Mouse (Mus musculus): Measurements from ENCODE around the gene Gm29423. TPM values are rescaled to one million over a fixed set of nuclear protein-coding genes. Genes with fewer than 3 reads are reported as not detected.
"Not testable (repeated sequence)": the region's sequence is repeated elsewhere in the genome, so short reads cannot be mapped to it uniquely, and the experiment has no call there.

The Gm29423 gene
- not detected in 2 replicates for polyA plus RNA-seq (2016; fragmentation: Nextera tagmentation; extraction: Ambion mirVana)

GRCm38 (mm10) chrY:70303187-70303586 is at the start of gene Gm29423, which contains the start of gene Gm29644:
Gm29423 (minus strand) TSS chrY:70303287.
Gm29644 (minus strand) TSS chrY:70303343.
- WGBS (ENCODE audit: insufficient replicate concordance), result 63% methylated on average over 1 of the region's 2 CpGs
- H3K27ac ChIP-seq, H3K4me2 ChIP-seq: not testable (repeated sequence)

GRCm38 (mm10) chrY:70273542-70273941 is 29.5 kb downstream of the Gm29423 start, which contains the start of gene Gm21118:
Gm21118 (minus strand) TSS chrY:70273642.
- H3K27me3 ChIP-seq (replicated peaks); H3K4me1 ChIP-seq; H3K4me2 ChIP-seq; ATAC-seq; H3K4me3 ChIP-seq; H3K27ac ChIP-seq; H3K36me3 ChIP-seq; H3K9me3 ChIP-seq (replicated peaks); H3K9ac ChIP-seq: not testable (repeated sequence)
- WGBS (ENCODE audit: insufficient replicate concordance), result no CpG with 5 or more reads among the region's 4 CpGs

More at GRCm38 (mm10) chrY:70303187-70303586, at the start of gene Gm29423, which contains the start of gene Gm29644:
- not testable (repeated sequence) for H3K9me3 ChIP-seq (replicated peaks); H3K4me1 ChIP-seq; H3K9ac ChIP-seq; H3K36me3 ChIP-seq; ATAC-seq; H3K4me3 ChIP-seq; H3K27me3 ChIP-seq (replicated peaks)

Other genes with a start within 250 kb of the Gm29423 start
- not detected in 2 replicates for gene Gm21118, start 29.6 kb downstream of the Gm29423 start, polyA plus RNA-seq (2016; fragmentation: Nextera tagmentation; extraction: Ambion mirVana)
- not detected in 2 replicates for gene Gm29644, start 56 bp upstream of the Gm29423 start, polyA plus RNA-seq (2016; fragmentation: Nextera tagmentation; extraction: Ambion mirVana)
- gene Gm20888, start 138.6 kb upstream of the Gm29423 start, polyA plus RNA-seq (2016; fragmentation: Nextera tagmentation; extraction: Ambion mirVana), result not detected in 2 replicates

Data from liver, embryonic 12.5 days (tissue).